Mouse (Mus musculus) cerebellum, postnatal 10 days (tissue): ENCODE measurements around the gene Mpz.

Experiments
- DNase-seq, 2 experiments: peaks; one replicate each; pipeline ENCODE4 v3.0.0; 2021; ENCODE audit warnings: mixed read lengths in 2 of 2

Mpz gene

GRCm38 (mm10) chr1:171149974-171150760 is at the start of gene Mpz, which contains the start of gene Sdhc:
Gene Mpz, plus strand, starts transcription at chr1:171150711.
Gene Sdhc, minus strand, starts transcription at chr1:171150603.
- DNase-seq: peak; percentile 98

- peak in 1 of 2 experiments; percentile 20 for DNase-seq
These were observed 49.5 kb upstream of the Mpz start for GRCm38 (mm10) chr1:171101033-171101432.

- DNase-seq: peak; percentile 94 to 95
These were observed 48.6 kb upstream of the Mpz start for GRCm38 (mm10) chr1:171101733-171102546.

DNA sequence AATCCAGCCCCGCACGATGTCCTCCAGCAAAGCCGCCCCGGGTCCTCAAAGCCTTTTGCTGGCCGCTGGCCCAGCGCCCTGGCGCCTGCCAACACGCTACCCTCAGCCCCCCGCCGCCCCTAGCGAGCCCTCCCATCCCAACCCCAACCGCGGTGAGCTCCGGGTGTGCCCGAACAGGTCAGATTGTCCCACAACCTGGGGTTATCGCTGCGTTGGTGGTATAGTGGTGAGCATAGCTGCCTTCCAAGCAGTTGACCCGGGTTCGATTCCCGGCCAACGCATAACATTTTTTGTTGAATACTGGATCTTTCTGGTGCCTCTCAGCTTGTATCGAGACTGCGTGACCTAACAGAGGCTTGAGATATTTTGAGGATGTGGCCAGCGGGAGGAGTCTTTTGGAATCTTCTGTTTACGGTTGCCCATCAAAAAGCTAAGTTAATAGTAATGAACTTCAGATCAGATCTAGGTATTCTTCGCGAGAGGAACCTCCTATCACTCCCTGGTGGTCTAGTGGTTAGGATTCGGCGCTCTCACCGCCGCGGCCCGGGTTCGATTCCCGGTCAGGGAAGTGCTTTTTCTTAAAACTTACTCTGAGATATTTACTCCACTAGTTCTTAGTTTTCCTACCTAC is 47.8 kb upstream of the Mpz start:
- DNase-seq: peak; percentile 91 to 92

GRCm38 (mm10) chr1:171103179-171103840 is 47.2 kb upstream of the Mpz start:
- DNase-seq: peak in 1 of 2 experiments; percentile 44

GRCm38 (mm10) chr1:171105226-171105625 is 45.3 kb upstream of the Mpz start:
- DNase-seq: no peak

DNA sequence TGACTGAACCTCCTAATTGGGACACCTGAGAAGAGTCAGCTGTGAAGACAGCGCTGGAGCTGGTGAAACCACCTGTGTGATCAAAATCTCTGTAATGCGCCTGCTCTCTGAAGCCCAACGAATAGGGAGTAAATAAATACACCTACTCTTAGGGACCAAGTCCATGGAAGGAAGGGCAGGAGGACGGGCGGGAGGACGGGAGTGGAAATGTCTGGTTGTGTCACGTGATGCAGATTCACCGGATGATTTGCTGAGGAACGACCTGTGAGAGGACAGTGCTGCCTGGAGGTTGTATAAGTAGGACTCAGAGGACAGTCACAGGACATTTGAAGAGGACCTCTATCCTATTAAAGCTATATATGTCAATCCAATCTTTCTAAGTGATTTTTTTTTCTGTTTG is 40.9 kb upstream of the Mpz start:
- DNase-seq: peak in 1 of 2 experiments; percentile 23

GRCm38 (mm10) chr1:171110659-171111019 is 39.9 kb upstream of the Mpz start:
- no peak for DNase-seq

- DNase-seq: peak; percentile 97
These were observed 39.3 kb upstream of the Mpz start for GRCm38 (mm10) chr1:171111020-171111780.

- peak; percentile 43 to 47 for DNase-seq
These were observed 38.5 kb upstream of the Mpz start for GRCm38 (mm10) chr1:171111781-171112575.

- no peak for DNase-seq
These were observed 37.5 kb upstream of the Mpz start for GRCm38 (mm10) chr1:171112986-171113385.

DNA sequence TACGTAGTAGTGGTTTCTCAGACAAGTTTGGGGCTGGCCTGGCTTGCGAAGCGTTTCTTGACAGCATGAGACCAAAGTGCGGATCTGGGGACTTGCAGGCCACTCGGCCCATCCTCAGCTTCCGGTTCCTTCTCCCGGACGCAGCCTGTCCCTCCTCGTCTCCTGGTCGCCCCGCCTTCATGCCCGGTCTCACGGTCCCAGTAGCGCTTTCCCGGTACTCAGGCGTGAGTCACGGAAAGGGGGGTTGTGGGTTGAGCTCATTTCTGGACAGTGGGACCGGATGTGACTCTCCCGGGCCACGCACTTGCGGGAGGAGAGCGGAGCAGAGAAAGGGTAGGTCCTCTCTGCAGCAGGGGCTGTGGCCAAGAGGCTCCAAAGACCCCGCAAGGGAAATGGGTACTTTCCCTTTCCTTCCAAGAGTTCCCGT is 36.6 kb upstream of the Mpz start, which contains the start of gene Cfap126:
Gene Cfap126 (plus strand): TSS at position 46 of the 427 bp plus-strand sequence.
- DNase-seq: peak; percentile 75 to 79

DNA sequence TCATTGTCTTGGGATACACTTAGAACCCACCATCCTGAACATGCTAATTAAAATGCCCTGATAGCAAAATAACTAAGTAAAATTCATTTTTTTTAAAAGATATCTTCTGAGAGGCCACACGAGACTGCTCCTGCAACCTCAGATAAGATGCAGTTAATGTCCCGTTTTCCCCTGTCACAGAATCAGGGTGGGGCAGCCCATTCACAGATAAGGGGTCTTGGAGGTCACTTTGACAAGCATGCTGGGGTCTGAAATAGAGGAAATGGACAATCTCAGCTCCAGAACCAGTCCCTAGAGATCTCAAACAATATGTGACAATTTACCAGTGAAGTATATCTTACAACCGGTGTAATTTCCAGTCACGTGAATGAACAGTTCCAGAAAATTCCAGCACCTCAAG is 34.2 kb upstream of the Mpz start:
- no peak for DNase-seq

- DNase-seq: peak; percentile 82 to 93
These were observed 32.2 kb upstream of the Mpz start for GRCm38 (mm10) chr1:171118269-171118684.

GRCm38 (mm10) chr1:171118996-171119395 is 31.5 kb upstream of the Mpz start:
- DNase-seq: no peak

DNA sequence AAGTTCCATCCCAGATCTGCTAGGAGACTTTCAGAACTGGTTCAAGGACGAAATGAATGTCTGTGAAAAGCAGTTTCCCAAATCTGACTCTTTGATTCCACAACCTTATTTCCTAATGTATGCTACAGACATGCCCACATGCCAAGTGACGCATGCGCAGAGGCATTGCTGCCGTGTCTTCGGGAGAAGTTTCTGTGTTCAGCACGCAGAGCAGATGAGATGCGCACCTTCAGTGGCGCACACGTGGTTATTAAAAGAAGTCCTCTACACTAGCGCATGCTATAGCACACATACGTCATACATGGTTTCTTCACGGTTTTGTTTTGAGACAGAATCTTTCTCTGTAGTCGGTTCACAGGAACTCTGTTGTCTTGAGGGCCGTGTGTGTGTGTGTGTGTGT is 31.1 kb upstream of the Mpz start:
- DNase-seq: no peak

DNA sequence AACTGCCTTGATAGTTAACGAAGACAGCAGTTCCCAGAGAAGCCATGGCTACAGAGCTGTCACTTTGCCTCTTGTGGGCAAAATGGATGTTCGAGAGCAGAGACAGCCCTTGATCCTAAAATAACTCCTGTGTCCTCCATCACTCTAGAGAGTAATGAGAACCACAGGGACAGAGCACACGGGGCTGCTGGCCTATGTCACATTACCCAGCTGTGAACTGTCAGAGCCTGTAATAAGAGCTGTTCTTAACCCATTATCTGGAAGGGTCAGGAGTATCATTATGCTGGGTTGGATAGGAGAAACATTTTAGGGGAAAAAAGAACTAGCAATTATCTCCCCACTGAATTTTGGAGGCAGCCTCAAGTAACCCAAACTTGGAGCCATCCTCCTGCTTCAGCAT is 29.6 kb upstream of the Mpz start:
- no peak for DNase-seq

- no peak for DNase-seq
These were observed 28.7 kb upstream of the Mpz start for GRCm38 (mm10) chr1:171121839-171122238.

DNA sequence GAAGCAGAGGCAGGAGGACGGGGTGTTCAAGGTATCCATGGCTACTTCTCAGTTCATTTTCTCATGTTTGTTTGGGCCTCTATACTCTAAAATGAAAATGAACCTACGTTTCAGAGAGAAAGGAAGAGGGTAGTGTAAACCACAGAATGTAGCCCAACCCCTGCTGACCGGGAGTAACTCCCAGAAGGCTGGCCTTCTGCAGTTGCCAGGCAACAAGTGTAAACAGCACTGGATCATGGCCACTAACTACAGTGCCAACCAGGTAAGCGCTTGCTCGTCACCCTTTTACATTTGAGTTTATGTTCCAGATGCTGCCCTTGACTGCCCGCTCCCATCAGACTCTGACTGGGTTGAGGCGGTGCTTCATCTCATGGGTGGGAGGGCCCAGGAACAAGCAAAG is 27.6 kb upstream of the Mpz start:
- no peak for DNase-seq

DNA sequence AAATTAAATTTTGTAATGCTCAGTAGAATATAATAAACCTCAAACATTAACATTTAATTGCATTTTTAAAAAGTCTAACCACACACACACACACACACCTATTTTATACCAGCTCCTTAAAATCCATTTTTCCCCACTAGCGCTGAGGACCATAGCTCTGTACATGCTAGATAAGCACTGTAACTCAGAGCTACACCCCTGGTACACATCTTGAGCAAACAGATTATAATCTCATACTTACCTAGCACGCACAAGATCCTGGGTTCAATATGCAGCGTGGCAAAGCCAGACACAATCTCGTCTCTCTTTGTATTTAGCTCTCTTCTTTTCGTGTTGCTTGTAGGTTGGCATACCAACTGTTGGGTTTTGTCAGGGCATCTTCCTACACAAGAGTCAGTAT is 26.1 kb upstream of the Mpz start:
- DNase-seq: no peak

DNA sequence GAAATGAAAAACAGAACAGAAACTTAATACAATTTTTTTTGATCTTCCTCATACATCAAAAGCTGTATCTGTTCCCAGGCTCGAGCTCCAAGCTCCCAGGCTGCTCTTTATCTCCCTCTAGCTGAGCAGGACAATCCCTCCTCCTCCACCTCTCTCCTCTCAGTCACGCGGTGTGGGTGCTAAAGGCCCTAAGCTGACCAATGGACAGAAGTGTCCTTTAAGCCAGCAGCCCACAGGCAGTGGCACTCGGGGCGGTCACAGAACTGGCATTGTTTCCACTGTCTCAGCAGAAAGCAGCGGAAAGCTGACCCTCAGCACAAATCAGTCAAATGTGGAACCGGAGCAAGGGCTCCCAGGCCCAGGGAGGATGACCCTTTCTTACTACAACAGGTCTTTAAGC is 21.3 kb upstream of the Mpz start:
- no peak for DNase-seq
